Mouse (Mus musculus): ENCODE measurements around the gene Bcar3. TPM values are rescaled to one million over a fixed set of nuclear protein-coding genes. Genes with fewer than 3 reads are reported as not detected.
A peak's percentile ranks its signal among the peaks of the same experiment; 100 is the strongest.

Bcar3 gene
- polyA plus RNA-seq, 1 experiment from 2014 or later, result 5.0 TPM

- ATAC-seq (ENCODE audit: low read depth), result no peak
- DNase-seq, result no peak
- Histone ChIP-seq H3K4me2 (no peak overlapping the region), H3K9me3 (replicated peaks) (no peaks in the 10 kb centered on the region), H3K9ac (no peak overlapping the region), H3K4me1 (replicated peaks) (no peaks in the 10 kb centered on the region), H3K36me3 (no peaks in the 10 kb centered on the region), H3K27me3 (no peaks in the 10 kb centered on the region), H3K27ac (no peak overlapping the region), H3K4me3 (replicated peaks) (no peak overlapping the region)
- 61% methylated on average over 6 of the region's 6 CpGs for WGBS (ENCODE audit: insufficient replicate concordance)
Observed at GRCm38 (mm10) chr3:122407757-122408156, 113.8 kb downstream of the Bcar3 start.

GRCm38 (mm10) chr3:122408798-122409311 is 114.9 kb downstream of the Bcar3 start:
- no peak overlapping the region for H3K9ac ChIP-seq
- no peaks in the 10 kb centered on the region for H3K4me1 ChIP-seq (replicated peaks)
- no peak for DNase-seq
- 57% methylated on average over 15 of the region's 15 CpGs for WGBS (ENCODE audit: insufficient replicate concordance)
- H3K9me3 ChIP-seq (replicated peaks), result no peaks in the 10 kb centered on the region
- H3K4me2 ChIP-seq, result no peak overlapping the region
- no peaks in the 10 kb centered on the region for H3K36me3 ChIP-seq
- H3K27ac ChIP-seq, result no peak overlapping the region
- no peak for ATAC-seq (ENCODE audit: low read depth)
- H3K27me3 ChIP-seq, result 0 out of 2 replicates have a peak, but pooled peaks cover 2% of the 10 kb centered on the region
- no peak overlapping the region for H3K4me3 ChIP-seq (replicated peaks)

DNA sequence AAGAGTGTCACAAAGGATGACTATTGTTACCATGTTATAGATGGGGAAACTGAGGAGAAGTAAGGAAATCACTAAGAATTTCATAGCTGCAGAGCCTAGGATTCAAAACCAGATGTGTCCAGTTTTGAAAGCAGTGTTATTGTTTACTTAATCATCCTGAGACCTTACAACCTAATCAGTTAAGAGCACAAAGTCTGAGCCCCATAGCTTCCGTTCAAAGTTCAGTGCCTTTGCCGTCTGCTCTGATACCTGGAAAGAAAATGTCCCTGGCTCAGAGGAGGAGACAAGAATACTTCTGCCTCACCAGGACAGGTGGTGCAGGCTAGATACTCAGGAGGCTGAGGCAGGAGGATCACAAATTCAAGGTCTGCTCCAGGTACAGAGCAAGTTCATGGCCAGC is 117.7 kb downstream of the Bcar3 start:
- H3K9ac ChIP-seq, result no peak overlapping the region
- 0 out of 2 replicates have a peak, but pooled peaks cover 7% of the 10 kb centered on the region for H3K27me3 ChIP-seq
- no peak for ATAC-seq (ENCODE audit: low read depth)
- H3K36me3 ChIP-seq, result no peaks in the 10 kb centered on the region
- no peaks in the 10 kb centered on the region for H3K4me1 ChIP-seq (replicated peaks)
- no peak for DNase-seq
- no peaks in the 10 kb centered on the region for H3K9me3 ChIP-seq (replicated peaks)
- H3K4me3 ChIP-seq (replicated peaks), result no peak overlapping the region
- no peak overlapping the region for H3K27ac ChIP-seq
- H3K4me2 ChIP-seq, result no peak overlapping the region
- WGBS (ENCODE audit: insufficient replicate concordance), result 58% methylated on average over 2 of the region's 2 CpGs

DNA sequence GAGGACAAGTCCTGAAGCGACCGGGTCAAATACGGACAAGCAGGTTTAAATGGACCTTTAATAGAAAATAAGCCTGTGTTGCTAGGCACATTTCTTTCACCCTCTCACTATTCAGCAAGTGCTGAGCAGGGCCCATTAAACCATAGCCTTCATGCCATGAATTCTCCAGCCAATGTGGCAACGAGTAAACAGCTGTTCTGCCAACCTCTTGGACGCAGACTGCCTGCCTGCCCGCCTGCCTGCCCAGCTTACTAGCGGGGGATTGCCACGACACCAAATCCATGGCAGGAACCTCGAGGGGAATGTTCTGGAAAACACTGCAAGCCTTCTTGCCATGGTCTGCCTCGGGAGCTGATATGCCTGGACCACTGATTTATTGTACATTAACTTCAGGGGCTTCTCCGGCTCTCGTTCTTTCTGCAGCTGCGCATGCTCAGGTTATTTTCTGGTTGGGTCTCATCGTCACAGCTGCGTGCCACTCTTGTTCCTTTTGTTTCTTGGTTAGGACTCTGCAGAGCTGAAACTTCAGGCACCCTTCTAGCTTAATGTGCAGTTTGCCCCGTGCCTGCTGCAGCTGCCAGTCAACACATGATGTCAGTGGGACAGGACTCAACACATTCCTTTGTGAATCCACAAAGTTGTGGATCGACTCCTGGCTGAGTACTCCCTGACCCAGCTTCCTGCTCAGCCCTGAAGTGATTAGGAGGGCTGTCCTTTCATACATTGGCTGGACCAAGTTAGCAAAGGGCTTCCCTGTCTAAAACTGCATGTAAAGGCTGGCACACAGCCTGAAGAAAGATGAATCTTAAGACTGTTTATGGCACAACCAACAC is 120.0 kb downstream of the Bcar3 start:
- no peaks in the 10 kb centered on the region for H3K36me3 ChIP-seq
- H3K27ac ChIP-seq, result no peak overlapping the region
- no peak overlapping the region for H3K9ac ChIP-seq
- H3K4me3 ChIP-seq (replicated peaks), result no peak overlapping the region
- no peak for DNase-seq
- ATAC-seq (ENCODE audit: low read depth), result no peak
- H3K4me2 ChIP-seq, result peak overlapping the region; percentile 23; the same call in 1 of the 2 replicates
- WGBS (ENCODE audit: insufficient replicate concordance), result 24% methylated on average over 17 of the region's 17 CpGs
- H3K27me3 ChIP-seq, result peaks cover 23% of the 10 kb centered on the region
- H3K9me3 ChIP-seq (replicated peaks), result no peaks in the 10 kb centered on the region
- no peaks in the 10 kb centered on the region for H3K4me1 ChIP-seq (replicated peaks)

DNA sequence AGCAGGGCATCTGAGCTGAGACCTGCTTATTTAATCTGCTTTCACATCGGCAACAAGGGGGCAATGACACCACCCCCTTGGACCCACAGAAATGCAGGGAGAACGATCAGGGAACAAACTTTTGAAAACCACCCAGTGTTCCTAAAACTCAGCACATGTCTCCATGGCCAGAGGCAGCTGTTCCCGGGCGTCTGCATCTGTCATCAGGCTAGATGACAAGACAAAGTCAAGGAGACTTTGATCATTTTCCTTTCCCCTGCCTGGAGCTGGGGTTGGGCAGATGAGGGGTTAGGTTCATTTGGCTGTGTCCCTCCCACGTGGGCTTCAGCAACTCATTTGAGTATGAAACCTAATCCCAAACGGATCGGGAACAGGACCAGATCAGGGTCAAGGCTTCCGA is 120.9 kb downstream of the Bcar3 start:
- H3K4me2 ChIP-seq, result no peak overlapping the region
- no peak overlapping the region for H3K27ac ChIP-seq
- no peaks in the 10 kb centered on the region for H3K36me3 ChIP-seq
- no peak overlapping the region for H3K4me3 ChIP-seq (replicated peaks)
- DNase-seq (no peak), ATAC-seq (ENCODE audit: low read depth) (no peak)
- H3K27me3 ChIP-seq, result peaks cover 32% of the 10 kb centered on the region
- H3K9ac ChIP-seq, result no peak overlapping the region
- H3K9me3 ChIP-seq (replicated peaks), result no peaks in the 10 kb centered on the region
- H3K4me1 ChIP-seq (replicated peaks), result peaks cover 5% of the 10 kb centered on the region; the same call in 1 of the 2 replicates
- WGBS (ENCODE audit: insufficient replicate concordance), result 57% methylated on average over 8 of the region's 8 CpGs

DNA sequence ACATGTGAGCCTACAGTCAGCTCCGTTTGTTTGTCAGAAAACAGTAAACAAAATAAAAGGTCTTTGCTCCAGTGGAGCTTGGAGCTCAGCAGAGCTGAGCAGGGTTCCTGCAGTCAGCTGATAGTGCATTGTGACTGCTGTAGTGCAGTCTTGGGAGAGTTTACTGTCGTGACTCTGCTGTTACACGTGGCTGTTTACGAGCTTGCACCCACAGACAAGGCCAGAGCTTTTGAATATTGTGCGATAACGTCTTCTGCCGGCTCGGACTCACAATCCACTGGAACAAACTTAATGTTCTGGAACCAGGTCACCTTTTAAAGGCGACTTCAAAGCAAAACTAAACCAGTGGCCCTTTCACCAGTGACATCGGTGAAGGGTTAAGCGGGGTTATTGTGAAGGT is 123.5 kb downstream of the Bcar3 start:
- Histone ChIP-seq H3K36me3 (no peaks in the 10 kb centered on the region), H3K9me3 (replicated peaks) (no peaks in the 10 kb centered on the region), H3K27ac (no peak overlapping the region), H3K9ac (no peak overlapping the region), H3K4me3 (replicated peaks) (no peak overlapping the region), H3K4me2 (no peak overlapping the region), H3K27me3 (peaks cover 57% of the 10 kb centered on the region), H3K4me1 (replicated peaks) (peaks cover 11% of the 10 kb centered on the region; the same call in 1 of the 2 replicates)
- 48% methylated on average over 11 of the region's 11 CpGs for WGBS (ENCODE audit: insufficient replicate concordance)
- DNase-seq (no peak), ATAC-seq (ENCODE audit: low read depth) (no peak)

- 26% methylated on average over 16 of the region's 16 CpGs for WGBS (ENCODE audit: insufficient replicate concordance)
- ATAC-seq (ENCODE audit: low read depth) (no peak), DNase-seq (no peak)
- Histone ChIP-seq H3K36me3 (no peaks in the 10 kb centered on the region), H3K9me3 (replicated peaks) (no peaks in the 10 kb centered on the region), H3K4me2 (peak overlapping the region; percentile 66), H3K27me3 (peaks cover 56% of the 10 kb centered on the region), H3K9ac (no peak overlapping the region), H3K4me1 (replicated peaks) (peaks cover 15% of the 10 kb centered on the region; the same call in 1 of the 2 replicates), H3K27ac (no peak overlapping the region), H3K4me3 (replicated peaks) (peak overlapping the region; percentile 59)
Observed at GRCm38 (mm10) chr3:122418564-122419274, 124.8 kb downstream of the Bcar3 start.

- H3K4me1 ChIP-seq (replicated peaks), result peaks cover 19% of the 10 kb centered on the region; the same call in 1 of the 2 replicates
- peak overlapping the region; percentile 39; the same call in 1 of the 2 replicates for H3K27ac ChIP-seq
- WGBS (ENCODE audit: insufficient replicate concordance), result under 1% methylated on average over 63 of the region's 63 CpGs
- peak overlapping the region; percentile 66 for H3K4me2 ChIP-seq
- peak overlapping the region; percentile 59 for H3K4me3 ChIP-seq (replicated peaks)
- H3K27me3 ChIP-seq, result peaks cover 50% of the 10 kb centered on the region
- H3K9me3 ChIP-seq (replicated peaks), result no peaks in the 10 kb centered on the region
- H3K36me3 ChIP-seq, result no peaks in the 10 kb centered on the region
- DNase-seq (peak; percentile 1), ATAC-seq (ENCODE audit: low read depth) (peak; percentile 72)
- peak overlapping the region; percentile 61 for H3K9ac ChIP-seq
Observed at GRCm38 (mm10) chr3:122419610-122420409, 125.9 kb downstream of the Bcar3 start.

GRCm38 (mm10) chr3:122420410-122420774 is 126.5 kb downstream of the Bcar3 start:
- H3K9me3 ChIP-seq (replicated peaks), result no peaks in the 10 kb centered on the region
- no peak overlapping the region for H3K27ac ChIP-seq
- DNase-seq (no peak), ATAC-seq (ENCODE audit: low read depth) (0 out of 2 replicates have a peak, but pooled peaks have one; percentile 4)
- under 1% methylated on average over 15 of the region's 15 CpGs for WGBS (ENCODE audit: insufficient replicate concordance)
- H3K4me1 ChIP-seq (replicated peaks), result peaks cover 19% of the 10 kb centered on the region; the same call in 1 of the 2 replicates
- no peaks in the 10 kb centered on the region for H3K36me3 ChIP-seq
- H3K4me2 ChIP-seq, result peak overlapping the region; percentile 66
- H3K27me3 ChIP-seq, result peaks cover 50% of the 10 kb centered on the region
- H3K4me3 ChIP-seq (replicated peaks), result peak overlapping the region; percentile 59
- peak overlapping the region; percentile 61 for H3K9ac ChIP-seq

GRCm38 (mm10) chr3:122421042-122421702 is 127.2 kb downstream of the Bcar3 start:
- H3K4me1 ChIP-seq (replicated peaks), result peaks cover 19% of the 10 kb centered on the region; the same call in 1 of the 2 replicates
- peak overlapping the region; percentile 61; the same call in 1 of the 2 replicates for H3K9ac ChIP-seq
- H3K4me3 ChIP-seq (replicated peaks), result peak overlapping the region; percentile 59
- no peak overlapping the region; the same call in 1 of the 2 replicates for H3K27ac ChIP-seq
- peaks cover 50% of the 10 kb centered on the region for H3K27me3 ChIP-seq
- peak overlapping the region; percentile 66 for H3K4me2 ChIP-seq
- no peaks in the 10 kb centered on the region for H3K36me3 ChIP-seq
- no peak for DNase-seq
- ATAC-seq (ENCODE audit: low read depth), result no peak
- 17% methylated on average over 13 of the region's 13 CpGs for WGBS (ENCODE audit: insufficient replicate concordance)
- no peaks in the 10 kb centered on the region for H3K9me3 ChIP-seq (replicated peaks)

Data from liver, embryonic 13.5 days (tissue).